Mouse (Mus musculus) intestine, embryonic 16.5 days (tissue): ENCODE results near the gene Snai1. TPM values are rescaled to one million over a fixed set of nuclear protein-coding genes. Genes with fewer than 3 reads are reported as not detected.

Experiments used
- ATAC-seq: fragments of 200-750 bp; cut with Nextera tagmentation; 2 replicates; pipeline ENCODE4 v1.8.0; 2017; ENCODE audit warnings: moderate TSS enrichment, moderate library complexity
- H3K27ac ChIP-seq: fragments of 300-500 bp; sonication (generic); 2 replicates; pipeline ENCODE4 v1.5.1; 2014; ENCODE audit warnings: mild to moderate bottlenecking, low read length
- H3K27me3 ChIP-seq: fragments of 300-500 bp; sonication (generic); replicated peaks from 2 replicates; pipeline ENCODE4 v1.6.1; 2014; ENCODE audit warnings: low read length, control low read depth, mixed read lengths; ENCODE audit not compliant: control insufficient read depth, insufficient read depth
- H3K36me3 ChIP-seq: fragments of 300-500 bp; sonication (generic); 2 replicates; pipeline ENCODE4 v1.6.1; 2014; ENCODE audit warnings: low read length, control low read depth; ENCODE audit not compliant: control insufficient read depth, insufficient read depth
- H3K4me1 ChIP-seq: fragments of 300-500 bp; sonication (generic); 2 replicates; pipeline ENCODE4 v1.6.1; 2014; ENCODE audit warnings: low read length, control low read depth, mixed read lengths; ENCODE audit not compliant: control insufficient read depth, insufficient read depth
- H3K4me2 ChIP-seq: fragments of 300-500 bp; sonication (generic); 2 replicates; pipeline ENCODE4 v1.6.1; 2014; ENCODE audit warnings: low read depth, low read length, control low read depth
- H3K4me3 ChIP-seq: fragments of 300-500 bp; sonication (generic); 2 replicates; pipeline ENCODE4 v1.5.1; 2014; ENCODE audit warnings: mild to moderate bottlenecking, low read length
- H3K9ac ChIP-seq: fragments of 300-500 bp; sonication (generic); 2 replicates; pipeline ENCODE4 v1.6.1; 2014; ENCODE audit warnings: low read depth, low read length
- H3K9me3 ChIP-seq: fragments of 300-500 bp; sonication (generic); 2 replicates; pipeline ENCODE4 v1.6.1; 2016; ENCODE audit warnings: low read length, control low read depth; ENCODE audit not compliant: control insufficient read depth
- WGBS: fragments of 180-500 bp; shearing (Covaris S2); extraction: QIAGEN DNeasy Blood & Tissue Kit; methylation state at CpG from one replicate; pipeline ENCODE4 v1.1.7; 2014; 5-methylcytosine and 5-hydroxymethylcytosine counted together
- polyA plus RNA-seq: library from polyadenylated mRNA; unstranded; fragments of >200 nt; fragmentation: Nextera tagmentation; extraction: Ambion mirVana; gene quantifications from 2 replicates; pipeline ENCODE4 v1.2.1, GENCODE M21; 2015

Snai1 gene
- polyA plus RNA-seq, 1 experiment from 2014 or later = 15.6 TPM

DNA sequence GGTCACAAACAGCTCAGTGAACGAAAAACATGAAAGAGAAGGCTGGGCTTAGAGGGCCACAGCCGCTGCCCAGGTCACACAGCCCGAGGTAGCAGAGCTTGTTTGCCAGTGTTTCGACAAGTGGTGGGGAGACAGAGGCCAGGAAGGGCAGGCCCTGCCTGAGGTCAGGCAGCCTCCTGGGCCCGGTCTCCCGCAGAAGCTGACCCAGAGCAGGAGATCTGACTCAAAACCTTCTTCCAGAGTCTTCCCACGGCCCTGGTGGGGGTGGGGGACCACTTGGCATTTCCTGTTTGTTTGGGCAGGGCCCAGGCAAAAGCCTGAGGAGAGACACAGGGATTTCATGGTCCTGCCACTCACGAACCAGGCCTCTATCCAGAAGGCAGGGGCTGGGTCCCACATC, 48.0 kb downstream of the Snai1 start:
- 33% methylated on average over 8 of the region's 8 CpGs for WGBS
- Histone ChIP-seq H3K4me1 (peaks cover 32% of the 10 kb centered on the region), H3K9ac (peak overlapping the region; percentile 49), H3K4me2 (no peak overlapping the region), H3K27me3 (no peaks in the 10 kb centered on the region), H3K9me3 (no peaks in the 10 kb centered on the region), H3K27ac (peak overlapping the region; percentile 35), H3K36me3 (no peaks in the 10 kb centered on the region), H3K4me3 (no peak overlapping the region)
- ATAC-seq = no peak

DNA sequence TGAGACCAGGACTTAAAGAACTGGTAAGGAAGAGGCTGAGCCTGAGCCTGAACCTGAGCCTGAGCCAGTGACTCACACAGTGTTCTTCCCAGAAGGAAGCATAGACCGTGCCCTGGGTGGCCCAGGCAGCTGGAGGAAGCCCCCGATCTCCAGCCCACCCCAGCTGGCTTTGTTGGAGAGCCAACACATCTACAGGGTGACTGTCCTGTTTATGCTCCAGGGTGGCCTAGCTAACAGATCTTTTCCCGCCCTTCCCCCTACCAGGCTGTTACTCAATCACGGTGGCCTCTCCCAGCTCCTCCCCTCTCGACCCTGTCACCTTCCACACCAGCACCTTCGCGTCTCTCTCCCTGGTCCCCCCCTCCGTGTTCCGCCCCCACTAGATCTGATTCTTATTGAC, 49.0 kb downstream of the Snai1 start:
- no peak overlapping the region for H3K4me2 ChIP-seq
- peak overlapping the region; percentile 35 for H3K27ac ChIP-seq
- no peaks in the 10 kb centered on the region for H3K9me3 ChIP-seq
- ATAC-seq = peak; percentile 34
- H3K36me3 ChIP-seq = no peaks in the 10 kb centered on the region
- peak overlapping the region; percentile 21; the same call in 1 of the 2 replicates for H3K9ac ChIP-seq
- peaks cover 36% of the 10 kb centered on the region for H3K4me1 ChIP-seq
- no peaks in the 10 kb centered on the region for H3K27me3 ChIP-seq
- no peak overlapping the region for H3K4me3 ChIP-seq
- 18% methylated on average over 9 of the region's 9 CpGs for WGBS

DNA sequence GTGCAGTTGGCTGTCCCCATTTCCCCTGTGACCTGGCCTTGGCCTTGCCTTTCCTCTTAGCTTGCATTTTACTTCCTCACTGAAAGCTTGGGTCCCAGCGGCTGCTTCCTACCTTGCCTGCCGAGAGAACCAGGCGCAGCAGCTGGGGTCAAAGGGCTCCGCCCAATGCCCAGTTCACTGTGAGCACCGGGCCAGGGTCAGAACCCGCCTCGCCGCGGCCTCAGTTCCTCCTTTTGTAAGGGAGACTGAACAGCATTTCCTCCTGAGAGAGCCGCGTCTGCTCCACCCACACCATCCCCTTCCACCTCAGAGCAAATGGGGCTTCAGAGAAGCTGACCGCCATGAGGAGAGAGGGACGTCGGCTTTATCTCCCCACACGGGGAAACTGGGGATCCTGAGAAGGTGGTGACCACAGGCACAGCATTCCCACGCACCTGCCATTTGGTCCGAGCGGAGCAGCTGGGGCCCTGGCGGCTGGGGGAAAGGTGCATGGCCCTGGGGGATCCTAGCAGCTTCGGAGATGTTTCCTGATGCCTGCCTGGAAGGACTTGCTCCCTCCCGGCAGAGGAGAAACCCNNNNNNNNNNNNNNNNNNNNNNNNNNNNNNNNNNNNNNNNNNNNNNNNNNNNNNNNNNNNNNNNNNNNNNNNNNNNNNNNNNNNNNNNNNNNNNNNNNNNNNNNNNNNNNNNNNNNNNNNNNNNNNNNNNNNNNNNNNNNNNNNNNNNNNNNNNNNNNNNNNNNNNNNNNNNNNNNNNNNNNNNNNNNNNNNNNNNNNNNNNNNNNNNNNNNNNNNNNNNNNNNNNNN, 51.0 kb downstream of the Snai1 start:
- no peaks in the 10 kb centered on the region for H3K27me3 ChIP-seq
- no peaks in the 10 kb centered on the region for H3K36me3 ChIP-seq
- peak overlapping the region; percentile 43 for H3K9ac ChIP-seq
- H3K4me1 ChIP-seq = peaks cover 32% of the 10 kb centered on the region
- H3K4me3 ChIP-seq = peak overlapping the region; percentile 21
- WGBS = 28% methylated on average over 21 of the region's 21 CpGs
- H3K4me2 ChIP-seq = peak overlapping the region; percentile 34; the same call in 1 of the 2 replicates
- peak; percentile 61 for ATAC-seq
- no peaks in the 10 kb centered on the region for H3K9me3 ChIP-seq
- H3K27ac ChIP-seq = peak overlapping the region; percentile 63

Other genes with a start within 250 kb of the Snai1 start
- 7.2 and 8.1 TPM in 2 replicates for gene B4galt5, start 189.0 kb upstream of the Snai1 start, polyA plus RNA-seq
- gene Slc9a8, start 116.5 kb upstream of the Snai1 start, polyA plus RNA-seq = 19.0 and 21.4 TPM in 2 replicates
- 75.7 and 76.5 TPM in 2 replicates for gene Rnf114, start 45.5 kb upstream of the Snai1 start, polyA plus RNA-seq
- gene Spata2, start 45.3 kb upstream of the Snai1 start, polyA plus RNA-seq = 14.2 and 15.4 TPM in 2 replicates
- 273 and 293 TPM in 2 replicates for gene Ube2v1, start 93.9 kb downstream of the Snai1 start, polyA plus RNA-seq
- 2.0 and 3.2 TPM in 2 replicates for gene Gm20431, start 123.3 kb downstream of the Snai1 start, polyA plus RNA-seq
- 0.65 and 0.93 TPM in 2 replicates for gene Cebpb, start 150.7 kb downstream of the Snai1 start, polyA plus RNA-seq
- gene Tmem189, start 151.6 kb downstream of the Snai1 start, polyA plus RNA-seq = 28.6 and 33.7 TPM in 2 replicates